ENCODE assay signal across 25 mouse cellular contexts in genomic region chr5:120483399-120483798, GRCm38 (mm10). TPM values are rescaled to one million over a fixed set of nuclear protein-coding genes. Genes with fewer than 3 reads are reported as not detected.
DNase-seq lines count a peak whose midpoint lies in the region; ATAC-seq and TF ChIP-seq lines count a peak whose summit lies in the region.
"Had no signal": no experiment of that assay in that cellular context is flagged by ENCODE, and none has a peak within 500 bp of the region (broad histone marks: within the 10 kb centered on the region; RNA-seq: fewer than 3 reads in every experiment).

No protein-coding gene starts in this region.

- ATAC-seq in lung, embryonic 14.5 days (ENCODE audit: insufficient read depth) = peak; percentile 28; the same call in 1 of the 2 replicates
- ATAC-seq: forebrain, embryonic 16.5 days had no signal

- H3K4me3 ChIP-seq in lung, embryonic 14.5 days (ENCODE audit: low read depth, low read length) = no peak overlapping the region
- H3K4me3 ChIP-seq in E14TG2a.4 (replicated peaks; ENCODE audit: low read length) = 0 out of 2 replicates have a peak overlapping the region, but pooled peaks have one; percentile 8
- H3K4me3 ChIP-seq: embryonic facial prominence, embryonic 13.5 days; forebrain, embryonic 12.5 days; heart, embryonic 13.5 days; hindbrain, embryonic 15.5 days had no signal

- H3K27me3 ChIP-seq in lung, embryonic 14.5 days (ENCODE audit: insufficient read depth, low read length) = no peaks in the 10 kb centered on the region
- peaks cover 21% of the 10 kb centered on the region for H3K27me3 ChIP-seq in E14TG2a.4 (ENCODE audit: insufficient read depth, low read length)
- H3K27me3 ChIP-seq: embryonic facial prominence, embryonic 13.5 days; forebrain, embryonic 12.5 days; hindbrain, embryonic 15.5 days had no signal

- TF ChIP-seq CTCF in lung, embryonic 14.5 days (IDR thresholded peaks at IDR 0.05; ENCODE audit: low read depth) = no peak
- no peak for TF ChIP-seq CTCF in E14TG2a.4 (conservative IDR thresholded peaks at IDR 0.05; ENCODE audit: low read length)

- no peak overlapping the region for H3K9ac ChIP-seq in lung, embryonic 14.5 days
- H3K9ac ChIP-seq: embryonic facial prominence, embryonic 13.5 days; forebrain, embryonic 12.5 days; heart, embryonic 13.5 days; hindbrain, embryonic 15.5 days had no signal

- H3K4me1 ChIP-seq in lung, embryonic 14.5 days (ENCODE audit: insufficient read depth) = no peaks in the 10 kb centered on the region
- H3K4me1 ChIP-seq in E14TG2a.4 (replicated peaks; ENCODE audit: low read depth, low read length) = peaks cover 56% of the 10 kb centered on the region
- H3K4me1 ChIP-seq: embryonic facial prominence, embryonic 13.5 days; forebrain, embryonic 12.5 days; heart, embryonic 13.5 days; hindbrain, embryonic 15.5 days had no signal

- DNase-seq in adrenal gland, postnatal 14 days = peak; percentile 38
- DNase-seq in adrenal gland, adult 18-20 months (ENCODE audit: low spot score in 2 of 2) = no peak
- no peak for DNase-seq in lung, embryonic 14.5 days
- no peak for DNase-seq in lung, postnatal 36 days
- DNase-seq in brain, adult 2 months (ENCODE audit: low read depth, low spot score) = peak; percentile 22
- no peak for DNase-seq in right cerebral cortex, adult 2 months (ENCODE audit: low spot score in 2 of 2)
- no peak for DNase-seq in right cerebral cortex, postnatal 14 days
- DNase-seq: adrenal gland, postnatal 25 days; cerebellum, adult 11-12 months; cerebellum, adult 9-10 months; cerebellum, postnatal 36 days; gastrocnemius, postnatal 10 days; heart, postnatal 36 days had no signal

- H3K36me3 ChIP-seq in lung, embryonic 14.5 days (ENCODE audit: insufficient read depth) = peaks cover 41% of the 10 kb centered on the region
- peaks cover 46% of the 10 kb centered on the region for H3K36me3 ChIP-seq in E14TG2a.4 (ENCODE audit: insufficient read depth, low read length)

- no peak overlapping the region for H3K27ac ChIP-seq in lung, embryonic 14.5 days (ENCODE audit: low read depth)
- H3K27ac ChIP-seq: embryonic facial prominence, embryonic 13.5 days; forebrain, embryonic 12.5 days; heart, embryonic 13.5 days; hindbrain, embryonic 15.5 days had no signal

- H3K4me2 ChIP-seq in lung, embryonic 14.5 days = no peak overlapping the region
- H3K4me2 ChIP-seq: embryonic facial prominence, embryonic 13.5 days; forebrain, embryonic 12.5 days; heart, embryonic 13.5 days; hindbrain, embryonic 15.5 days had no signal

- no peaks in the 10 kb centered on the region for H3K9me3 ChIP-seq in lung, embryonic 14.5 days (ENCODE audit: low read depth, low read length)
- no peaks in the 10 kb centered on the region for H3K9me3 ChIP-seq in E14TG2a.4 (ENCODE audit: low read length)
- H3K9me3 ChIP-seq: embryonic facial prominence, embryonic 13.5 days; forebrain, embryonic 12.5 days; heart, embryonic 13.5 days; hindbrain, embryonic 15.5 days had no signal

- 75% methylated on average over 19 of the region's 19 CpGs for WGBS in lung, embryonic 14.5 days

RNA-seq across cellular contexts. Expression of gene Sds, which starts 7.1 kb away (rescaled TPM):
- 3.5 and 28.1 TPM in 2 replicates for total RNA-seq in adrenal gland, postnatal 14 days (2021)
- not detected for total RNA-seq in adrenal gland, adult 18-20 months (2021)
- polyA plus RNA-seq in lung, embryonic 14.5 days (2014; fragmentation: Nextera tagmentation; extraction: Ambion mirVana) = not detected in 2 replicates
- total RNA-seq: adrenal gland, postnatal 25 days; gastrocnemius, postnatal 10 days had no signal
- polyA plus RNA-seq: embryonic facial prominence, embryonic 13.5 days; forebrain, embryonic 12.5 days; forebrain, embryonic 16.5 days; frontal cortex, adult 2 months; gonadal fat pad, adult 2 months; heart, embryonic 13.5 days; heart, postnatal 0 days; hindbrain, embryonic 11.5 days; hindbrain, embryonic 15.5 days had no signal

RNA-seq across cellular contexts. Expression of gene Sdsl, which starts 10.8 kb away (rescaled TPM):
- 43.0 and 43.7 TPM in 2 replicates for total RNA-seq in adrenal gland, postnatal 14 days (2021)
- 10 to 100 TPM; 55.6 to 78.2 TPM for total RNA-seq in adrenal gland, adult 18-20 months (2021)
- polyA plus RNA-seq in lung, embryonic 14.5 days (2014; fragmentation: Nextera tagmentation; extraction: Ambion mirVana) = 3.3 and 4.7 TPM in 2 replicates

RNA-seq across cellular contexts. Expression of gene Plbd2, which starts 20.0 kb away (rescaled TPM):
- 63.6 and 70.5 TPM in 2 replicates for total RNA-seq in adrenal gland, postnatal 14 days (2021)
- 10 to 100 TPM; 76.9 to 90.1 TPM for total RNA-seq in adrenal gland, adult 18-20 months (2021)
- 46.3 and 49.6 TPM in 2 replicates for polyA plus RNA-seq in lung, embryonic 14.5 days (2014; fragmentation: Nextera tagmentation; extraction: Ambion mirVana)

RNA-seq across cellular contexts. Expression of gene Slc8b1, which starts 27.6 kb away (rescaled TPM):
- total RNA-seq in adrenal gland, postnatal 14 days (2021) = 33.5 and 35.6 TPM in 2 replicates
- total RNA-seq in adrenal gland, adult 18-20 months (2021) = 10 to 100 TPM; 26.4 to 31.7 TPM
- 2.7 and 3.6 TPM in 2 replicates for polyA plus RNA-seq in lung, embryonic 14.5 days (2014; fragmentation: Nextera tagmentation; extraction: Ambion mirVana)

RNA-seq across cellular contexts. Expression of gene Lhx5, which starts 51.9 kb away (rescaled TPM):
- total RNA-seq in adrenal gland, postnatal 14 days (2021) = not detected in 2 replicates
- not detected for total RNA-seq in adrenal gland, adult 18-20 months (2021)
- polyA plus RNA-seq in lung, embryonic 14.5 days (2014; fragmentation: Nextera tagmentation; extraction: Ambion mirVana) = not detected in 2 replicates
- total RNA-seq: adrenal gland, postnatal 25 days; gastrocnemius, postnatal 10 days; heart, adult 8-10 months; heart, postnatal 36 days had no signal
- polyA plus RNA-seq: C2C12; gonadal fat pad, adult 2 months; heart, embryonic 13.5 days; heart, postnatal 0 days had no signal

Comparison
In these comparisons a context has a peak if more than half of its experiments do, and no peak if none do; other contexts are left out.
1. DNase-seq: peak in adrenal gland, postnatal 14 days (single experiment) and brain, adult 2 months (single experiment); none in adrenal gland, adult 18-20 months (0 of 2), lung, embryonic 14.5 days (single experiment), lung, postnatal 36 days (single experiment), right cerebral cortex, adult 2 months (0 of 2) and right cerebral cortex, postnatal 14 days (single experiment).